Mouse (Mus musculus): ENCODE data around the gene Aacs. TPM values are rescaled to one million over a fixed set of nuclear protein-coding genes. Genes with fewer than 3 reads are reported as not detected.

Gene Aacs
- polyA plus RNA-seq, 1 experiment, result 58.6 TPM

GRCm38 (mm10) chr5:125526464-125526863 is 50.9 kb downstream of the Aacs start:
- 74% methylated on average over 4 of the region's 4 CpGs for WGBS
- DNase-seq (ENCODE audit: low read depth, low spot score), result no peak

GRCm38 (mm10) chr5:125529109-125529508 is 53.5 kb downstream of the Aacs start:
- DNase-seq (ENCODE audit: low read depth, low spot score), result peak; percentile 8
- WGBS, result 5% methylated on average over 5 of the region's 5 CpGs

DNA sequence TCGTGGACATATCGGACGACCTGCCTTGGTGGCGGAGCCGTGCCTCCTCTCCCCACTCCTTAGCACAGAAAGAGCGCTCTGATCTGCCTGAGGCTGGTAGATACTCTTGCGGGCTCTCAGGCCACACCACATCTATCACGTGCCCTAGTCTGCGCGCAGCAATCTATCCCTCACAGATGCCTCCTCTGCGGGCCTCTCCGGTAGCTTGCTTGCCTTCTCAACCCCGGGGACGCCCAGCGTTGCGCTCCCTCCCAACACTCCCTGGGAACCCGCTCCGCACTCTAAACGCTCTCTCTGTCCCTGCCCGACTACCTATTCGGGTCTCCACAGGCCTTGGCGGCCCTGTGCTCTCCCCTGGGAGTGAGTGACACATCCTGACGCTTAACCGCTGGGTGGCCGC is 56.0 kb downstream of the Aacs start, which contains the start of gene Tmem132b:
Gene Tmem132b, plus strand, starts transcription at position 141 of the 400 bp plus-strand sequence.
- 7% methylated on average over 25 of the region's 25 CpGs for WGBS
- DNase-seq (ENCODE audit: low read depth, low spot score), result no peak

DNA sequence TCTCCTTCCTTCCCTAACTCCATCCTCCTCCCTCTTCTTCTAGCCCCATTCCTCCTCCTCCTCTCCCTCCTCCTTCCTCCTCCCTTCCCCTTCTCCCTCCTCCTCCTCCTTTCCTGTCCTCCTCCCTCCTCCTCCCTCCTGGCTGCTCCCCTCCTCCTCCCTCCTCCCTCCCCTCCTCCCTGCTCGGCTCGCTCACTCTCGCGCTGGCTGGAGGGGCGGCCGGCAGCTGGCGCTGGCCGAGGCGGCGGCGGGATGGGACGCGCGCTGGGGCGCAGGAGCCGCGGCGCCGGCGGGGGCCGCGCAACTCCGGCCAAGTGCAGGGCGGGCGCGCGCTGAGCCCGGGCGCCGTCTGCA is 56.6 kb downstream of the Aacs start:
- 1% methylated on average over 30 of the region's 30 CpGs for WGBS
- DNase-seq (ENCODE audit: low read depth, low spot score), result no peak

- DNase-seq (ENCODE audit: low read depth, low spot score), result no peak
- 2% methylated on average over 64 of the region's 64 CpGs for WGBS
Measured at GRCm38 (mm10) chr5:125532545-125533224, 57.1 kb downstream of the Aacs start.

- 3% methylated on average over 24 of the region's 24 CpGs for WGBS
- DNase-seq (ENCODE audit: low read depth, low spot score), result no peak
Measured at GRCm38 (mm10) chr5:125533225-125533900, 57.7 kb downstream of the Aacs start.

GRCm38 (mm10) chr5:125534168-125534610 is 58.6 kb downstream of the Aacs start:
- WGBS, result 10% methylated on average over 7 of the region's 7 CpGs
- no peak for DNase-seq (ENCODE audit: low read depth, low spot score)

DNA sequence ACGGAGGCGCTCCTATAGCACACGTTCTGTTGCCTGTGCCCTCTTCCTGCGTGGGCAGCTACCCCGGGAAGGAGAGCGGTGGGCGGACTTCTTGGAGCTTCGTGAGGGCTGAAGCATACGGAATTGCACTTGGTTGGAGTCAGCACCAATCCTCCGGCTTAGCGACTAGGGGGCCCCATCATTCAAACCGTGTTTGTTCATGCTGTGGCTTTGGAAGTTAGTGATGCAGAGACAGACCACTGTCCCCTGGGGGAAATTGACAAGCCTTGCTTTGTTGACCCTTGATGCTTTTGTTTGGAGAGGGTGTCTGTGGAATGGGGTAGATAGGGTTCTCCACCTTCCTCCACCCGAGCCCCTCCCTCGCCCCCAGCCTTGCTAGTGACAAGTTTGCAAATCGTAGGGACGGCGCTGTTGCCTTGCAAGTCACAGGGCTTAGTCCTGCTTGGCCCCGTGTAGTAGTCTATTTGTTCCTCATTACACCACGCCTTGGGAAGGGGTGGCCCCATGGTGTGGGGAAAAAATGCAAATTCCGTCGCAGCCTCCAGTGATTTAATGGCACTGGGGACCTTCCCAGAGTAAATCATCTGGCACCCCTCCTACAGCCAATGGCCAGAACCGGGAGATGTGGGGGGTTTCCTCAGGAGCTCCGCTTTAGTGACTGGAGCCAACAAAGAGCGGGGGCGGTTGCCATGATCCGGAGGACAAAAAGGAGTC is 59.2 kb downstream of the Aacs start:
- no peak for DNase-seq (ENCODE audit: low read depth, low spot score)
- 3% methylated on average over 26 of the region's 26 CpGs for WGBS

- WGBS, result 91% methylated on average over 2 of the region's 2 CpGs
- DNase-seq (ENCODE audit: low read depth, low spot score), result no peak
Measured at GRCm38 (mm10) chr5:125545090-125545489, 69.5 kb downstream of the Aacs start.

- DNase-seq (ENCODE audit: low read depth, low spot score), result no peak
- WGBS, result 37% methylated on average over 13 of the region's 13 CpGs
Measured at GRCm38 (mm10) chr5:125546293-125546692, 70.7 kb downstream of the Aacs start.

- DNase-seq (ENCODE audit: low read depth, low spot score), result no peak
- WGBS, result 50% methylated on average over 11 of the region's 11 CpGs
Measured at GRCm38 (mm10) chr5:125549750-125550489, 74.3 kb downstream of the Aacs start.

- DNase-seq (ENCODE audit: low read depth, low spot score), result no peak
- WGBS, result 39% methylated on average over 5 of the region's 5 CpGs
Measured at GRCm38 (mm10) chr5:125555732-125556131, 80.1 kb downstream of the Aacs start.

DNA sequence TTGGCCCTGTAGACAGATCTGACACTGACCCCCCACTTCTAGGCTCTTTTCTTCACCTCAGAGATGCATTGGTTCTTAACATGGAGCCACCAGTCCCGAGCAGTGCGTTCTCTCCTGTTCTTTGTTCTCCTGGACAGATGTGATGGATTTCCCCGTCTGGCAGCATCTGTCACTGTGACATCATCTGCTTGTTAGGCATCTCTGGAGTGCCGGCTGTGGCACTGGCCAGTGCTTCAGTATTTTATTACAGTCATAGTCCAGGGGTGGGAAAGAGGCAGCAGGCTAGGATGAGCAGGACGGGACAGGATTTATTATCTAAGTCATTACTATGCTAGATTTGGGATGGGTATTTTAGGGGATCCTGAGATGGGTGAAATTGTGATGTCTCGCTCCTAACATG is 87.9 kb downstream of the Aacs start:
- WGBS, result 52% methylated on average over 6 of the region's 6 CpGs
- no peak for DNase-seq (ENCODE audit: low read depth, low spot score)

- 57% methylated on average over 11 of the region's 11 CpGs for WGBS
Measured at GRCm38 (mm10) chr5:125565725-125566124, 90.1 kb downstream of the Aacs start.

More at GRCm38 (mm10) chr5:125565725-125566124, 90.1 kb downstream of the Aacs start:
- no peak for DNase-seq (ENCODE audit: low read depth, low spot score)

Other genes starting within 250 kb of the Aacs start
- gene Scarb1, start 134.7 kb upstream of the Aacs start, polyA plus RNA-seq (2012; rRNA removed), result 13.2 and 19.2 TPM in 2 replicates
- gene Gm10382, start 86.5 kb upstream of the Aacs start, polyA plus RNA-seq (2012; rRNA removed), result 0.18 TPM in 1 of 2 replicates, not detected in the other
- 628 and 848 TPM in 2 replicates for gene Ubc, start 85.6 kb upstream of the Aacs start, polyA plus RNA-seq (2012; rRNA removed)
- 16.4 and 19.5 TPM in 2 replicates for gene Dhx37, start 41.7 kb upstream of the Aacs start, polyA plus RNA-seq (2012; rRNA removed)
- 9.2 and 13.8 TPM in 2 replicates for gene Bri3bp, start 34.2 kb upstream of the Aacs start, polyA plus RNA-seq (2012; rRNA removed)
- 0.12 and 0.16 TPM in 2 replicates for gene Tmem132b, start 56.0 kb downstream of the Aacs start, polyA plus RNA-seq (2012; rRNA removed)

All from large intestine, adult 2 months (tissue).